Mouse (Mus musculus): ENCODE measurements at regions not wholly inside any gene's neighbourhood (a gene's known extent, or its start where the extent isn't known, plus 50 kb on each side); places are given as distances from the start of the nearest gene placed in this dataset.

GRCm38 (mm10) chr9:13937301-13937700, 109.8 kb downstream of the Fam76b start:
- TF ChIP-seq CTCF (IDR thresholded peaks at IDR 0.05; ENCODE audit: borderline replicate concordance, control insufficient read depth, extremely low read depth, insufficient read depth, low read length, poor library complexity) (no peak), POLR2A (IDR thresholded peaks at IDR 0.05; ENCODE audit: control insufficient read depth, extremely low read depth, insufficient read depth, low read length, poor library complexity) (no peak)
- no peak for DNase-seq

GRCm38 (mm10) chr9:13946519-13946918, 119.0 kb downstream of the Fam76b start:
- Histone ChIP-seq H3K27ac (ENCODE audit: control insufficient read depth, insufficient read depth, low read length) (no peak overlapping the region), H3K36me3 (ENCODE audit: control insufficient read depth, insufficient read depth, low read length) (no peaks in the 10 kb centered on the region), H3K4me1 (replicated peaks; ENCODE audit: control insufficient read depth, insufficient read depth, low read length) (no peaks in the 10 kb centered on the region), H3K27me3 (ENCODE audit: control insufficient read depth, insufficient read depth, low read length) (no peaks in the 10 kb centered on the region), H3K4me3 (ENCODE audit: control insufficient read depth, insufficient read depth, low read length) (no peak overlapping the region)
- DNase-seq: no peak
- WGBS: 72% methylated on average over 3 of the region's 3 CpGs
- TF ChIP-seq POLR2A (IDR thresholded peaks at IDR 0.05; ENCODE audit: control insufficient read depth, extremely low read depth, insufficient read depth, low read length, poor library complexity) (no peak), CTCF (IDR thresholded peaks at IDR 0.05; ENCODE audit: borderline replicate concordance, control insufficient read depth, extremely low read depth, insufficient read depth, low read length, poor library complexity) (no peak)

More at GRCm38 (mm10) chr9:13937301-13937700, 109.8 kb downstream of the Fam76b start:
- Histone ChIP-seq H3K4me3 (ENCODE audit: control insufficient read depth, insufficient read depth, low read length) (no peak overlapping the region), H3K27me3 (ENCODE audit: control insufficient read depth, insufficient read depth, low read length) (no peaks in the 10 kb centered on the region), H3K4me1 (replicated peaks; ENCODE audit: control insufficient read depth, insufficient read depth, low read length) (no peaks in the 10 kb centered on the region), H3K36me3 (ENCODE audit: control insufficient read depth, insufficient read depth, low read length) (no peaks in the 10 kb centered on the region), H3K27ac (ENCODE audit: control insufficient read depth, insufficient read depth, low read length) (no peak overlapping the region)
- 88% methylated on average over 2 of the region's 2 CpGs for WGBS

- Histone ChIP-seq H3K4me3 (ENCODE audit: control insufficient read depth, insufficient read depth, low read length) (no peak overlapping the region), H3K27ac (ENCODE audit: control insufficient read depth, insufficient read depth, low read length) (no peak overlapping the region), H3K27me3 (ENCODE audit: control insufficient read depth, insufficient read depth, low read length) (no peaks in the 10 kb centered on the region), H3K36me3 (ENCODE audit: control insufficient read depth, insufficient read depth, low read length) (no peaks in the 10 kb centered on the region), H3K4me1 (replicated peaks; ENCODE audit: control insufficient read depth, insufficient read depth, low read length) (no peaks in the 10 kb centered on the region)
- no peak for TF ChIP-seq CTCF (IDR thresholded peaks at IDR 0.05; ENCODE audit: borderline replicate concordance, control insufficient read depth, extremely low read depth, insufficient read depth, low read length, poor library complexity)
- TF ChIP-seq POLR2A (IDR thresholded peaks at IDR 0.05; ENCODE audit: control insufficient read depth, extremely low read depth, insufficient read depth, low read length, poor library complexity): no peak
- DNase-seq: no peak
These were observed 124.6 kb downstream of the Fam76b start for GRCm38 (mm10) chr9:13952157-13952556.

GRCm38 (mm10) chr9:13963140-13963763, 135.7 kb downstream of the Fam76b start:
- 95% methylated on average over 7 of the region's 7 CpGs for WGBS
- no peak for DNase-seq

GRCm38 (mm10) chr9:13963796-13964195, 136.3 kb downstream of the Fam76b start:
- H3K27ac ChIP-seq (ENCODE audit: control insufficient read depth, insufficient read depth, low read length): no peak overlapping the region
- H3K4me1 ChIP-seq (replicated peaks; ENCODE audit: control insufficient read depth, insufficient read depth, low read length): no peaks in the 10 kb centered on the region
- TF ChIP-seq POLR2A (IDR thresholded peaks at IDR 0.05; ENCODE audit: control insufficient read depth, extremely low read depth, insufficient read depth, low read length, poor library complexity) (no peak), CTCF (IDR thresholded peaks at IDR 0.05; ENCODE audit: borderline replicate concordance, control insufficient read depth, extremely low read depth, insufficient read depth, low read length, poor library complexity) (no peak)
- no peak overlapping the region for H3K4me3 ChIP-seq (ENCODE audit: control insufficient read depth, insufficient read depth, low read length)
- H3K27me3 ChIP-seq (ENCODE audit: control insufficient read depth, insufficient read depth, low read length): no peaks in the 10 kb centered on the region
- H3K36me3 ChIP-seq (ENCODE audit: control insufficient read depth, insufficient read depth, low read length): no peaks in the 10 kb centered on the region
- WGBS: 88% methylated on average over 3 of the region's 3 CpGs
- DNase-seq: no peak

More at GRCm38 (mm10) chr9:13963140-13963763, 135.7 kb downstream of the Fam76b start:
- H3K27me3 ChIP-seq (ENCODE audit: control insufficient read depth, insufficient read depth, low read length): no peaks in the 10 kb centered on the region
- no peaks in the 10 kb centered on the region for H3K4me1 ChIP-seq (replicated peaks; ENCODE audit: control insufficient read depth, insufficient read depth, low read length)
- H3K36me3 ChIP-seq (ENCODE audit: control insufficient read depth, insufficient read depth, low read length): no peaks in the 10 kb centered on the region
- no peak overlapping the region for H3K4me3 ChIP-seq (ENCODE audit: control insufficient read depth, insufficient read depth, low read length)
- no peak overlapping the region for H3K27ac ChIP-seq (ENCODE audit: control insufficient read depth, insufficient read depth, low read length)
- TF ChIP-seq CTCF (IDR thresholded peaks at IDR 0.05; ENCODE audit: borderline replicate concordance, control insufficient read depth, extremely low read depth, insufficient read depth, low read length, poor library complexity) (no peak), POLR2A (IDR thresholded peaks at IDR 0.05; ENCODE audit: control insufficient read depth, extremely low read depth, insufficient read depth, low read length, poor library complexity) (no peak)

- TF ChIP-seq POLR2A (IDR thresholded peaks at IDR 0.05; ENCODE audit: control insufficient read depth, extremely low read depth, insufficient read depth, low read length, poor library complexity) (no peak), CTCF (IDR thresholded peaks at IDR 0.05; ENCODE audit: borderline replicate concordance, control insufficient read depth, extremely low read depth, insufficient read depth, low read length, poor library complexity) (no peak)
- 95% methylated on average over 4 of the region's 4 CpGs for WGBS
- Histone ChIP-seq H3K27me3 (ENCODE audit: control insufficient read depth, insufficient read depth, low read length) (no peaks in the 10 kb centered on the region), H3K36me3 (ENCODE audit: control insufficient read depth, insufficient read depth, low read length) (no peaks in the 10 kb centered on the region), H3K27ac (ENCODE audit: control insufficient read depth, insufficient read depth, low read length) (no peak overlapping the region), H3K4me3 (ENCODE audit: control insufficient read depth, insufficient read depth, low read length) (no peak overlapping the region), H3K4me1 (replicated peaks; ENCODE audit: control insufficient read depth, insufficient read depth, low read length) (no peaks in the 10 kb centered on the region)
- no peak for DNase-seq
These were observed 136.7 kb downstream of the Fam76b start for GRCm38 (mm10) chr9:13964256-13964655.

- TF ChIP-seq CTCF (IDR thresholded peaks at IDR 0.05; ENCODE audit: borderline replicate concordance, control insufficient read depth, extremely low read depth, insufficient read depth, low read length, poor library complexity) (no peak), POLR2A (IDR thresholded peaks at IDR 0.05; ENCODE audit: control insufficient read depth, extremely low read depth, insufficient read depth, low read length, poor library complexity) (no peak)
- no peak overlapping the region for H3K4me3 ChIP-seq (ENCODE audit: control insufficient read depth, insufficient read depth, low read length)
- no peaks in the 10 kb centered on the region for H3K27me3 ChIP-seq (ENCODE audit: control insufficient read depth, insufficient read depth, low read length)
- H3K4me1 ChIP-seq (replicated peaks; ENCODE audit: control insufficient read depth, insufficient read depth, low read length): no peaks in the 10 kb centered on the region
- DNase-seq: no peak
- no peaks in the 10 kb centered on the region for H3K36me3 ChIP-seq (ENCODE audit: control insufficient read depth, insufficient read depth, low read length)
- WGBS: 89% methylated on average over 1 of the region's 1 CpGs
- no peak overlapping the region for H3K27ac ChIP-seq (ENCODE audit: control insufficient read depth, insufficient read depth, low read length)
These were observed 138.7 kb downstream of the Fam76b start for GRCm38 (mm10) chr9:13966212-13966611.

Data from thymus, adult 2 months (tissue).